Mouse (Mus musculus): ENCODE data around the gene Tsc22d3.
"Not testable (repeated sequence)": the region's sequence is repeated elsewhere in the genome, so short reads cannot be mapped to it uniquely, and the experiment has no call there.

Gene Tsc22d3

DNA sequence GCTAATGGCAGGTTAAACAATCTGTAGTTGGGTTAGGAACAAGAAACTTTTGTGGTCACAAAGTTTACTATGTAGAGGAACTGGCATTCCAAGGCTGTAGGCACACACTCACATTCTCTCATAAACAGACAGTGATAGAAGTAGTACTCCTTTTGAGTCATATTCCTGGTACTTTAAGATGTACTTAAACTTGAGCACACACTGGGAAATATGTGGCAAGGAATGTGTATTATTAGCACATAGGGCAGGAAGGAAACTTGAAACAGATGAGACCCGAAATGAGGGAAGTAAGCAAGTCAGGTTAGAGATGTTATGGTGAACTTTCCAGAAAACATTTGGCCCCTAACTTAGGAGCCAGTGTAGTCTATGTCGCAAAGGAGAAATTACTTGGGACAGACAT, 34.7 kb downstream of the Tsc22d3 start:
- in situ Hi-C loops (cut with MseI, MboI): no loop called here

DNA sequence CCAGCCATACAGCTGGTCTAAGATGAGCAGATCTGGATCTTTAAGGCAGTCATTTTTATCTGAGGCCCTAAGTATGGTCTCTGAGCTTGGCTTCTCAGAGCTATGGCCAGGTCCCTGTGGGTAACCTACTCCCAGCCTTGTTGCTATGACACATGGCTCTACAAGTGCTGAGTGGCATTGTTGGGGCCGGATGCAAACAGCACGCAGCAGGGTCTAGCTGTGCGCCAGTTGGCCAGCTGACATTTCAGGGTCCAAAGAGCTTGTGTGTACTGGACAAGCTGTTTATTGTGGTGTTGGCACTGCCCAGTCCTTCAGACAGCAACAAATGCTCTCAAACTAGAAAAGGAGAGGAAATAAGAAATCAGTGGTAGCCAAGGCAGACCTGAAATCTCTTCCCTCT, 35.2 kb downstream of the Tsc22d3 start:
- in situ Hi-C loops (cut with MseI, MboI): no loop called here

DNA sequence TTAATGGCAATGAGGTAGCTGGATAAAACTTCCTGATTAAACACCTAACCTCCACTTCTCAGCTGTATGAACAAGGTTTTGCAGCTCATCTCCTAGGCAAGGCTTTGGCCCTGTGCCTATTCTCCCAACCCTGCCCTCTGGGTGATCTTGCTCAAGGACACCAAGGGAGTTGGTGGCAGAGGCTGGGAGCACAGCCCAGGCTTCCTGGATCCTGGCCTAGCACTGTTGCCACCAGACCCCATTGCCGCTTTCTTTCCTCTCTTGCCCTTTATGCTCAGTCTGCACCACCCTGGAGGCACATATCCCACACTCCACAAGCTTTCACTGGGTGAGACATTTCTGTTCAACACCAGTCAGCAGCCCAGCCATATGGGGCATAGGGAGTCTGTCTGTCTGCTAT, 35.7 kb downstream of the Tsc22d3 start:
- in situ Hi-C loops (cut with MseI, MboI): no loop called here

DNA sequence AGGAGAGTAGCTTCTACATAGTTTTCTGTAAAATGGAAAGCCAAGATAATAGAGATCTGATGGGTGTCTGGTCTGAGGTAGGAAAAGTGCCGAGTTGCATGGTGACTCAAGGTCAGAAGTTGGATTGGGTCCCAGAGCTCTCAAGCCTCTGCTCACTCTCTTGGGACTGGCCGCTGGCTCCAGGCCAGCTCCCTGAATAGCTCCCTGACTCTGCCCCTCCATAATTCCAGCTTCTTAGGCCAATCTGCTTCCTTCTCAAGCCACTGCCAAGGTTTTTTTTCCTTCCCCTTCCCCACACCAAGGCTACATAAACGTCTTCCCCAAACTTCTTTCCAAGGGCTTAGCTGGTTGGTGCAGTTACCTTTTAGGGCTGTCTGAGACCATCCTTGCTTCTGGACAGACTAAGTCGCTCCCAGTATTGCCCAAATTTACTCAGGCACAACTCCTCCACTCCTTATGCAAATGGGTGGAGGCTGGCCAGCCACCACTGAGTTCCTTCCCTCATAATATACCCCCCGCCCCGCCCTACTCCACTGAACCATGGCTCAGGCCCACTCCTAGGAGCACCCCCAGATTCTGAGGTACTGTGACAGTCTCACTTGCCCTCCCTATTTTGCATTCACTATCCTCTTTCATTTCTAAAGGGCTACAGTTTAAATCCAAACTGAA, 42.1 kb downstream of the Tsc22d3 start:
- in situ Hi-C loops (cut with MseI, MboI): no loop called here

DNA sequence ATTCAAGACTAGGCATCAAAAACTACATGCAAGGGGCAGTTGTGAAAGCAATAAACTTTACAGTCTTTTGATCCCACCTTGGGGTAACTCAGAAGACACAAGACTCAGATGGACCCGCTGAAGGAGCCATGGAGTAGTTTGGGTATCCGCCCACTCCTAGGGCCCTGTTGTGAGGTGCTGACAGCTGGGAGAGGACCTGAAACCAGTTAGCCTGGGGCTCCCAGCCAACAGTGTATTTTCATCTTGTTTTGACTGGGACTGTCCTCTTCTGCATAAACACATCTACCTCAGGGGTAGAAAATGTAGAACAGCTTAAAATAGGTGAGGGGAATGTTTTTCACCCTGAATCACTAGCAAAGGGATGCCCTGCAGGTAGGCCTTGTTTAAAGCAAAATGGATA, 44.5 kb downstream of the Tsc22d3 start:
- in situ Hi-C loops (cut with MseI, MboI): no loop called here

DNA sequence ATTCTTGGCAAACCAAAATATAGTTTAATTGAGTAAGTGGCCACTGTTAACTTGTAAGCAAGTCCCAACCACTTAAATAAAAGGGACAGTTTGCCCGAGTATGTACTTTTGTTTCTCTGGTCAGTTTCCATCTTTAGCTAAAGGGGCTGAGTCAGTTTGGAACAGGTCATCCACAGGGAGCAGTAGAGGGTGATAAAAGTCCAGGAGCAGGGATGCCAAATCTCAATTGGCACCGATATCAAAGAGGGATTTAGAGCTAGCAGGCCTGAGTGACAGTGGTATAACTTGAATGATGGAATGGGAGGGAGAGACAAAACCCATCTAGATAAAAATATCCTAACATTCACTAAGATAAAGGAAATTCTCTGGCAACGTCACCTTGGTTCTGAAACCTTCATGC, 45.0 kb downstream of the Tsc22d3 start:
- in situ Hi-C loops (cut with MseI, MboI): no loop called here

DNA sequence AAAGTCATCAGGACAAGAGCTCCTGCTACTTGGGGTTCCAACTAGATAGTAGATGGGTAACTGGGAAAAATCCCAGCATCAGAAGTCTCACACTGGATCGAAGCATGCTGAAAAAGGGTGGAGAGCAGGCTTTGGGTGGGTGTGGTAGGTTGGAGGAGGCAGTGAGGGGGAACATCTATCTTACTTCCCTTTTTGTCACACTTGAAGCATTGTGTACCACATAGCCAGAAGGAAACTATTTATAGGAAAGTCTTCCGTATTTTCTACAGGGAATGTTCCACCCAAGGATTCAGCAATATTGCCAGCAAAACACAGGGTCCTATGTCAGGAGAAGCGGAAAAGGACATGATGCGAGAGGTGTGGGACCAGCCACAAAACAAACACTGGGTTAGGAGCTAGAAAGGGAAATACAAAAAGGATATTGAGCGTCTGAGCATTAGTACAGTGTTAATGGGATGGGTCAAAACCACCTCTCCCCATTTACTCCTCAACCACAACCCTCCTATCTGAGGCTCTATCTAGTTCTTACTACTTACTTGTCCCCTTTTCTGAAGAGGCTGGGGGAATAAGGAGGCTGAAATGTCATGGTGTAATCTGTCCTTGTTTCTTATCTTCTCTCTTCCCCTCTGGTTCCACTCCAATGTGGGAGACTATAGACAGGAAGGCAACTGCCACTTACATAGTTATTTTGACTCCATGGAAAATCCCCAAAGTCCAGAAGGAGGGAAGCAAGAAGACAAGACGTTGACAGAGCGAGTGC, 52.6 kb downstream of the Tsc22d3 start:
- in situ Hi-C loops (cut with MseI, MboI): no loop called here

DNA sequence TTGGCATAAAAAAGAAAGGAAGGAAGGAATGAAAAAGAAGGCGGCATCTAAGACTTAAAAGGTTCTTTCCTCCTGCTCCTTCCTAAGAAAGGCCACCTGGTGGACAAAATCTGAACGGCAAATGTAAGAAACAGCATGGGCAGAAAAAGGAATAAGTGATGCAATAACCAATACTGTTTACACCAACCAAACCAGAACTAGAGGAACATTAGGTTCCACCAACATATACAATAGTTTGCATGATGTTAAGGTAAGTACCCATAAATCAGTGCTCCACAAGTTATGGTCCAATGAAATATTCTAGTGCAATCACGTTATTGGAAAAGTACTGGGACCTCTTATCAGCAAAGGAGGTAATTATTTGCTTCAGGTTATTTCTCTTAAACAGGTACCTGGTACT, 55.7 kb downstream of the Tsc22d3 start:
- in situ Hi-C loops (cut with MseI, MboI): no loop called here

DNA sequence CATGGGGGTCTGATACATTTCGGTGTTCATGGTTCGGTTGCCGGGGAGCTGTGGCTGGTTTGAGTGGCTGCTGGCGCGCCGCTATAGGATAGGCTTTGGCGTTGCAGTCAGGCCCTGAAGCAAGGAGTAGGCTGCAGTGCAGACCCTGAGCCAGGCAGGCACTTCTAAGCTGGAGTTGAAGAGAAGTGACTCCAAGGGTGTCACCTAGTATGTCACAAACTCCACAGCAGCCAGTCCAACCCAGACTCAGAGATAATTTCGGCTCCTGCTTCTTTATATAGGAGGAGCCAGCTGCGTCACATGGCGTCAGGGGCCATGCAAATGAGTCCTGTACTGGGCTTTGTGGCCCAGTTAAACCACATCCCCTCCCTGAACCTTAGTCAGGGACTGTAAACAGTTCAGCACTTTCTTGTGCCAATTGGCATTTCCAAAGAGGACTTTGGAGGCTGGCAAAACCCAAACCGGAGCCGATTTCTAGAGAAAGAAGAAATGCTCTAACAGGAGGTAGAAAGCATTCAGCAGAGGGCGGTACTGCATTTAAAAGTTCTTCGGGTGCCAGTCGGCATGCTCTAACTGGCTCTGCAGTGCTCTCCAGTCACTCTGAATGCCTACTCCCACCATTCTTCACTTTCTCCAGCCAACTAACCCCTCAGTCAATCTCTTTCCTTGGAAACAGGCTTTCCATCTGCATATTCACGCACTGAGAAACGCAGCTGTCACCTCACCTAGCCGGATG, 57.4 kb downstream of the Tsc22d3 start:
- in situ Hi-C loops (cut with MseI, MboI): no loop called here

DNA sequence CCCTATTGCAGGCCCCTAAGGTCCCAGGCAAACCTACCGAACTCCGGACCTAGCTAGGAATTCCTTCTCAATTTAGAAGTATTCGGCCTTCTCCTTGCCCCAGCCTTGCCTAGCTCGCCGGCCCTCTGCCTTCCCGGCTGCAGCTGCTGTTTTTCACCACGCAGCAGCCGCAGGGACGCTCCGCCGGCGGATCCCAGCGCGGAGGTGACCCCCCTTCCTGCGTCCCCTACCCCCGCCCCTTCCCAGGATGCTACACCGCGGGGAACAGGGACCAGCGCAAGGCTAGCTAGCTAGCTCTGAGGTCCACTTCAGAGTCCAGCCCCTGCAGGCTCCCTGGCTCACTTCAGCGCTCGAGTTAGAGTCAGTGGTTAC, 58.0 kb downstream of the Tsc22d3 start:
- in situ Hi-C loops (cut with MseI, MboI): no loop called here

DNA sequence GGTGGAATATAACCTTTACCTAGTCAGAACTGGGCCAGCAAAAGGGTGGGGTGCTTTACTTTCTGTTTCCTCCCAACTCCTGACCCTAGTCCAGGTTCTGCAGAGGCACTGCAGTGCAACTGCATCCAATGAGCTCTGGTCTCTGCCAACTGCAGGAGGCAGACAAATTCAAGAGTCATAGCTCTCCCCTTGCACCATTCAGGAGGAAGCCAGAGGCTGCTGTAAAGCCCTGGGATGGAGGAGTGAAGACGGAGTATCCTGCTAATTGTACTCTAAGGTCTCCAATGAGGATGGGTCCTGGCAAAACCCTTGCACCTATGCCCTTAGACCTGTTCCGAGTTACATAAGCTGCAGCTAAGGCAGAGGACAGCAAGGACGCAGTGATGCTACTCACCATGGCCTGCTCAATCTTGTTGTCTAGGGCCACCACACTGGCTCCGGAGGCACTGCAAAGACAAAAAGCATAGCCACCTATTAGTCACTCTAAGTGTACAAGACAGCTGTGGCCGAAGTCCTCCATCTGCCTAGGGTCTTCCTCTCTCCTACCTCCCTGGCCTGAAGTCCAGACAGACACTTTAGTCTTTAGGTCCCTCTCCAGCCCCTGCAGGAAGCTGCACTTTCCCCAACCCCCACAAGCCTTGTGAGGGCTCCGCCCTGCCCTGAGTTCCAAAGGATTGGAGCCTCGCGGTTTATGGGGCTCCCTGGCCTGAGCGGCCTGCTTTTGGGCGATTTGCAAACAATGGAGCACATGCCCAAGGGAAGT, 58.6 kb downstream of the Tsc22d3 start:
- in situ Hi-C loops (cut with MseI, MboI): no loop called here

DNA sequence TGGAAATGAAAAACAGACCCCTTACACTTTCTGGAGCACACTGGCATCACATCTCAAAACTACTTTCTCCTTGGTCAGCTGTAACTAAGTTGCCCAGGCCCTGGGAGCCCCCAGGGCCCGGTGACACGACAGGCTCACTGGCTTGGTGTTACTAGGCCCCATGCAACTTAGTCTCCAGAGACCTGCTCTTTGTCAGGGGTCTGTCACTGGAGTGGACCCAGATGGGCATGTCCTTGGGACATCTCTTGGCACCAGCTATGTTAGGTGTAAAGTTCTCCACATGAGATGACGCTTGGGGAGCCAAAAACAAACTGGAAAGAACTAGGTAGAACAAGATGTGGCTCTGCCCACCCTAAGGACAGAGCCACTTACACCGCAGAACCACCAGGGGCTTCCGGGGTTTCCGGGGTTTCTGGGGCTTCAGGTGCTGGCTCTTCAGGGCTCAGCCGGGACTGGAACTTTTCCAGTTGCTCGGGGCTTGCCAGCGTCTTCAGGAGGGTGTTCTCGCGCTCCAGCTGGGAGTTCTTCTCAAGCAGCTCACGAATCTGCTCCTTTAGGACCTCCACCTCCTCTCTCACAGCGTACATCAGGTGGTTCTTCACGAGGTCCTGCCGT, 59.9 kb downstream of the Tsc22d3 start:
- in situ Hi-C loops (cut with MseI, MboI): no loop called here

DNA sequence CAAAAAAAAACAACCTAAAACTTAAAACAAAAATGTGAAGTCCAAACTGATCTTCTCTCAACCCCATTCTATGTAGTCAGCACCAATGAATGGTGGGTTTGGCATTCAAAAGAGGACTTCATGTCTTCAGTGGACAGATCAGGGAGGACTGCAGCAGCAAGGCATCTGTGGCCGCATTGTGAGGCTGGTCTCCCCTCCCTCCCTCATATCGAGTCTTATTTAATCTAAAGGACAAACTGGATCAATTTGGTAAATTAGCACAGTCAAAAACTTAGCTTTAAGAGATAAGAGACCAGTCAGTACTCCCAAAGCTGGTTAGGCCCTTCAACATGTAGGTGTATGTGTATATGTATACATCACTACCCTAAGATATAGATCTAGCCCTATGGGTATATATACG, 60.6 kb downstream of the Tsc22d3 start:
- in situ Hi-C loops (cut with MseI, MboI): not testable (repeated sequence)

DNA sequence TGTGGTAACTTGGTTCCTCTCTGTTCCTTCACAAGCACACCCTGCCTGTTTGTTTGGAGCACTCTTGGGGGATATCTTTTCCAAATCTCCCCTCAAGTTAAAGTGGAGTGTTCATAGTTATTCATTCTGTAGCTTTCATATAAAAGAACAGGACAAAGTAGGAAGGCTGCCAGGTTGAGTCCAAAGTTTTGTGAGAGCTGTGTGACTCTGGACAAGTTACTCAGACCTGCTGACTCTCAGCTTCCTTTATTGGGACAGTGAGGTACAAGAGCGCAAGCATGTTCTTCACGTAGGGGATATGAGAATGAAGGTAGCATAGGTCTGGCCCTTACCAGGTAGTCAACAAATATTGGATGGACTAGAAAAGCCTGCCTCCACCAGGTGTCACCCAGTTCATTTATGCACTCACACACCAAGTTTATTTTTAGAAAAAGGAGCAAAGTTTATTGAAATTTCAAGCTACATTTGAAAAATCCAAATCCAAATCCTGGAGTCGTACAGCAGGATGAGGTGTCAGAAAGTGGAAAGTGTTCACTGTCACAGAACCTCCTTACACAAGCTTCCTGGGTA, 61.3 kb downstream of the Tsc22d3 start:
- in situ Hi-C loops (cut with MseI, MboI): no loop called here

DNA sequence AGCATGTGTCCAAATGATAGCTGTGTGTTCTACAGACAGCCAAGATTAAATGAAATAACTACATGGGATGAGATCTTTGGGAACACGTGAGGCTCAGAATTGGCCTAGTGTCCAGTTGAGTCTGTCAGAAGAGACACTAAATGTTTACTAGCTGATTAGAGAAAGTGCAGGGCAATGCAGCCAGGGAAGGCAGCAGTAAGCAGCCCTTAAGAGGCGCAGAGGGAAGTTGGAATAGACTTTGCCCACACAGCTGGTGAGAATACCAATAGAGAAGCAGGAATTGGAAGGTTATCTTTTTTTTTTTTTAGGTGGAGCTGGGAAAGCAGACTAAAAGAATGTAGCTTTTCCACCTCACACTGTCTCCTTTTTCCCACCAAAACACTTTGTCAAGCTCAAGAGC, 61.8 kb downstream of the Tsc22d3 start:
- in situ Hi-C loops (cut with MseI, MboI): no loop called here

DNA sequence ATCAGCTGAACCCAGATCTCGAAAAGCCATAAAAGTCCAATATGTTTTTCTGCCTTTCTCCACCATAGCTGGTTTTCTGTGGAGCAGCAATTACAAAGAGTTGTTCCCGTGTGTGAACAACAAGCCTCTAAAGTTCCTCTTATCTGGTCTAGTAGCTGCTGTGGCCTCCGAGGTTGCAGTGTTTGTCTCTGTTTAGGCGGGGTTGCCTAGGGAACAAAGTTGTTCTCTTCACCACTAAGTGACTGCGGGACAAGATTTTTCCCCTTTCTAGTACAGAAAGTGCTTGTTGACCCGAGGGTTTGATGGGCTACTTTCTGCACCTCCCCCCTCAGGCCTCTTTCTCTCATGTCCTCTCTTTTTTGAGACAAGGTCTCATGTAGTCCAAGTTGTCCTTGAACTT, 62.8 kb downstream of the Tsc22d3 start:
- in situ Hi-C loops (cut with MseI, MboI): no loop called here

DNA sequence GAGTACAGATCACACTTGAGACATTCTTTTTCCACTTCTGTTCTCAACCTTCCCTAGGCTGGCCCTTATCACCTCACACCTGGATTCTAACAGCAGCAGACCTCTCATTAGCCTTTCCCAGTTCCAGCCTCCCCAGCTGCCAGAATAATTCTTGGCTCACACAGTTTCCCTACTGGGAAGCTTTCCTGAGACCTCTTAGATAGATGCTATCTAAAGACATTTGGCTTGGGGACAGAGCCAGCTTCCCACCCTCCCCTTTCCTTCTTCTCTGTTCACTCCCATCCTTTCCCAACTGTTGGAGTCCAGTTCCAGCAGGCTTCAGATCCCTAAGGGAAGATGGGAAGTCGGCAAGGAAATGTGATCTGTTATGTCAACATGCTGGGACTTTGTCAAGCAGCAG, 65.0 kb downstream of the Tsc22d3 start:
- in situ Hi-C loops (cut with MseI, MboI): no loop called here

DNA sequence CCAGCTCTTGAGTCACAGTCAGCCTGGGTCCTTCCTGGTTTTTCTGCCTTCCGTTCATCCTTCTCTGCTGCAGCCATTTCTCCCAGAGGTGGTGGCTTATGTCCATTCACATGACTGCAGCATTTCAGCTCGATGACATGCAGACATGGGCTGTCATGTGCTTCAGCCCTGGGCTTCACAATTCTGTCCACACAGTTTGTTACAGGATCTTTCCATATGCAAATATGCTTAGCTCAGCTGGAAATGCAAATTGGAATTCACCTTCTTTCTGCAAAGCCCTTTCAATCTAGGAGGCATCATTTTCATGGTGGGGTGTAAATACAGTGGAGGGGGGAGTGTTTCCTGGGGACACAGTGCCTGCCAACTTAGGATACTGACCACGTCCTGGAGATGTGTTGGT, 66.2 kb downstream of the Tsc22d3 start:
- in situ Hi-C loops (cut with MseI, MboI): no loop called here

DNA sequence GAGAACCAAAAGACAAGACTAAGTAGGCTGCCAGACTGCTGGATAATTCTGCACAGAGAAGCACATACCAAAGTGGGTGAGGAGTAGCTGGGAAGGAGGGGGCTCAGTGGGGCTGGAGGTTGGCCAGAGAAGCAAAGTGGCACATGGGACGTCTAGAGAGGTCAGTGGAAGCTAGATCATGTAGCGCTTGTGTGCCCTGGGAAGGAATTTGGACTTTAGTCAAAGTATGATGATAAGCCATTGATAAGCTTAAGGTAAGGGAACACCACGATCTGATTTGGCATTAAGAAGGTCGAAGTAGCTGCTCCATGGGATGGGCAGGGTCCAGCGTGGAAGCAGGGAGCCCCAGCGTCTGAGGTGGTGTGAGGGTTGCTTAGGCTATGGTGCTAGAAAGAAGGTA, 68.1 kb downstream of the Tsc22d3 start:
- in situ Hi-C loops (cut with MseI, MboI): no loop called here

DNA sequence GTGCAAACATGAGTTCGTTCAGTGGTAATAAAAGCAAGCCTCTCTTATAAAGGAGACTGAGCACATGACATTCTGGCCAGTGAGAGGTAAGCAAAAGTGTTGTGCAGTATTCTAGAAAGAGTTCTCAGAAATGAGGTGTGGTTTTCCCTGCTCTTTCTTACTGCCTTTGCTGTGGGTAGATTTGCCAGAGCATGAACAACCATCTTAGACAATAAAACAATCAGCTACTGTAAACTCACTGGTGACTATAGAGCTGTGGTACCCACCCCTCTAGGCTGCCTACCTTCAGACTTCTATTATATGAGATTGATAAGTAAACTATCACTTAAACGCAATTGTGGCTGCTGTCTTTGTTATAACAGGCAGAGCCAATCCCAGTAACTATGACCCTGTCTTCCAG, 69.1 kb downstream of the Tsc22d3 start:
- in situ Hi-C loops (cut with MseI, MboI): no loop called here

DNA sequence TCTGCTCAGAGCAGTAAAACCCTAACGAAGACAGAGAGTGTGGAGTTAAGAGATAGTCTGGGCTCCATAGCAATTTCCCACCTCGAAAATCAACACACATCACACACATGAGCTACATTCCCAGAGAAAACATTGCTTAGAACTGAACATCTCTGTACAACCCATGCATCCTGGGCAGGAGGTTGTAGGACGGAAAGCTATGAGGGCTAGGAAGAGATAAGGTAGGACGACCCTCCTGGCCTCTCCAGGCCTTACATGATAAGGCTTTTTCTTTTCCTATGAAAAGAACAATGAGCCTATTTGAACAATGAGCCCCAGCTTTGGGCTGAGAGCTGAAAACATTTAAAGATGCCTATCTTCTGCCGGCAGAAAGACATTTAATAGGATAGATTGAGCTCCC, 69.8 kb downstream of the Tsc22d3 start:
- in situ Hi-C loops (cut with MseI, MboI): no loop called here
